Mouse (Mus musculus) heart, postnatal 0 days (tissue): Measurements from ENCODE around the gene Asic1.

Experiments used
- CTCF ChIP-seq: IDR thresholded peaks from 2 replicates; pipeline ENCODE4 v1.5.1; 2016; ENCODE audit warnings: antibody characterized with exemption, control low read depth, low read depth
- EP300 ChIP-seq: IDR thresholded peaks from 2 replicates; pipeline ENCODE4 v1.6.1; 2016; ENCODE audit warnings: antibody characterized with exemption, low read depth

DNA sequence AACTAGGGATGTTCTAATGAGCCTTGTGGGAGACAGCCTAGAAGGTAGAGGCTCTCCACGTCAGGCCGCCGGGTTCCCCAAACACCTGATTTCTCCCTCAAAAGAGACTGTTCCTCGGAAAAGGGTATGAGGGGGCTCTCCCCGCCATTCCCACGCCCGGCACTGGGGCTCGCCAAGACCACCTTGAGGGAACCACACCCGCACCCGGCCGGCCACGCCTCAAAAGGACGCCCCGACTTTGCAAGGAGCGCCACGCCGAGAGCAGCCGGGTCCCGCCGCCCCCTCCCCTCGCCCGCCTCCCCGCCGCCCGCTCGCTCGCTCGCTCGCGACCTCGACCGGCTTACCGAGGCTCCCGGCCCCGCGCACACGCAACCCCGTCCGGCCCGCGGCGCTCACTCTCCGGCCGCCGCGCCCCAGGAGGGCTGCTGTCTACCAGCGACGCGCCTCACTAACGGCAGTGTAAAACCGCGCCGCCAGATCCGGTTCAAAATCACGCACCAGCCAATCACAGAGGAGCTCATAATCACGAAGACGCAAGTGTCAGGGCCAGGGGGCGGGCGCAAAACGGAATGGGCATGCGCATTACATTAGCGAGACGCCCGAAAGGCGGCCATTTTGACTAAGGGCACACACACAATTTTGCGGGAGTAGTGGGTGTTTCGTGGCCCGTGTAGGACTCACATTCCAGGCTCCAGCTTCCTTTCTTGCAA lies 18.9 kb upstream of the Asic1 start, which contains the start of gene Racgap1:
- TF ChIP-seq EP300 (no peak), CTCF (no peak)
